Mouse (Mus musculus) lung, postnatal 14 days (tissue): Measurements from ENCODE around the gene Eif5.

Source experiments
- DNase-seq: peaks from one replicate; pipeline ENCODE4 v3.0.0; 2021

The Eif5 gene

GRCm38 (mm10) chr12:111572406-111572805 is 34.6 kb downstream of the Eif5 start:
- no peak for DNase-seq

GRCm38 (mm10) chr12:111573315-111573714 is 35.5 kb downstream of the Eif5 start:
- no peak for DNase-seq

GRCm38 (mm10) chr12:111574074-111574886 is 36.5 kb downstream of the Eif5 start, which contains the start of gene Mark3:
Gene Mark3, plus strand, starts transcription at chr12:111574523.
- DNase-seq: peak; percentile 98

- peak; percentile 40 for DNase-seq
Measured at GRCm38 (mm10) chr12:111574887-111575838, 37.3 kb downstream of the Eif5 start.

GRCm38 (mm10) chr12:111583058-111583457 is 45.2 kb downstream of the Eif5 start:
- no peak for DNase-seq

- DNase-seq: no peak
Measured at GRCm38 (mm10) chr12:111584401-111584800, 46.6 kb downstream of the Eif5 start.

GRCm38 (mm10) chr12:111587252-111587651 is 49.4 kb downstream of the Eif5 start:
- no peak for DNase-seq

- DNase-seq: peak; percentile 39
Measured at GRCm38 (mm10) chr12:111592407-111593021, 54.7 kb downstream of the Eif5 start.

GRCm38 (mm10) chr12:111593775-111594174 is 56.0 kb downstream of the Eif5 start:
- DNase-seq: no peak
